In the genomic region with DNA sequence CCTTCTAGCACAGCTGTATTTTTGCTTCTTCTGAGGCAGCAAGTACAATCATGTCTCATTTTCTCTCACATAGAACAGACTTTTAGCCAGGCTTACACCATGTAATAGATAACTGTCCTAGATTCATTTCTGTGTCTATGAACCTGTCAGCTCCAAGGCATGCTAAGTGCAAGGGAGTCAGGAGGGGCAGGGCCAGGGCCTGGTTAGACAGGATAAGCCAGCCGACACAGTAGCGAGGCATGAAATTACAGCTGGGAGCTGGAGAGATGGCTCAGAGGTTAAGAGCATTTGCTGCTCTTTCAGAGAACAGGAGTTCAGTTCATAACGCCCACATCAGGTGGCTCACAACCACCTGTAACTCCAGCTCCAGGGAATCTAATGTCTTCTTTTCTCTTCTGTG, we compare ENCODE assay signal across 20 mouse cellular contexts. TPM values are rescaled to one million over a fixed set of nuclear protein-coding genes. Genes with fewer than 3 reads are reported as not detected.
"Had no signal": no experiment of that assay in that cellular context is flagged by ENCODE, and none has a peak within 500 bp of the region (broad histone marks: within the 10 kb centered on the region; RNA-seq: fewer than 3 reads in every experiment).

No protein-coding gene starts in this region.

- H3K9ac ChIP-seq: kidney, embryonic 15.5 days; limb, embryonic 13.5 days; liver, embryonic 13.5 days had no signal

- H3K9me3 ChIP-seq: kidney, embryonic 15.5 days; liver, embryonic 13.5 days had no signal

- H3K36me3 ChIP-seq: kidney, embryonic 15.5 days; limb, embryonic 13.5 days; liver, embryonic 13.5 days had no signal

- H3K27me3 ChIP-seq: kidney, embryonic 15.5 days; limb, embryonic 13.5 days had no signal

- H3K4me3 ChIP-seq: kidney, embryonic 15.5 days; limb, embryonic 13.5 days; liver, embryonic 13.5 days had no signal

- H3K27ac ChIP-seq: kidney, embryonic 15.5 days; limb, embryonic 13.5 days; liver, embryonic 13.5 days had no signal

- DNase-seq: kidney, adult 8-10 months; kidney, postnatal 10 days; kidney, postnatal 36 days; layer of hippocampus, postnatal 36 days; left cerebral cortex, postnatal 4 days; liver, embryonic 13.5 days; lung, adult 2 months; lung, postnatal 14 days; lung, postnatal 4 days; midbrain, embryonic 14.5 days; right cerebral cortex, adult 18-20 months; right cerebral cortex, postnatal 14 days; right cerebral cortex, postnatal 4 days; thymus, adult 18-20 months; thymus, postnatal 36 days had no signal

- H3K4me1 ChIP-seq: liver, embryonic 13.5 days had no signal

- H3K4me2 ChIP-seq: kidney, embryonic 15.5 days; limb, embryonic 13.5 days; liver, embryonic 13.5 days; midbrain, embryonic 11.5 days had no signal

RNA-seq across cellular contexts. Expression of a gene that starts 38.7 kb away (rescaled TPM):
- total RNA-seq: megakaryocyte progenitor cell, adult 5-6 weeks; megakaryocyte-erythroid progenitor cell, adult 5-6 weeks had no signal
